Mouse (Mus musculus) embryonic fibroblast, embryonic 13.5 days (primary cell): ENCODE results near the gene Lamtor2.

Experiments used
- CTCF ChIP-seq: IDR thresholded peaks from 2 replicates; pipeline ENCODE4 v1.5.1; 2011; ENCODE audit warnings: mild to moderate bottlenecking, control low read depth, low read length, moderate library complexity, borderline replicate concordance; ENCODE audit not compliant: insufficient read depth
- POLR2A ChIP-seq: IDR thresholded peaks from 2 replicates; pipeline ENCODE4 v1.6.1; 2011; ENCODE audit warnings: low read depth, mild to moderate bottlenecking, control low read depth, low read length, moderate library complexity

GRCm38 (mm10) chr3:88512896-88513545 lies 39.9 kb downstream of the Lamtor2 start:
- TF ChIP-seq CTCF, result no peak
- no peak; the same call in 1 of the 2 replicates for TF ChIP-seq POLR2A
